Mouse (Mus musculus): ENCODE measurements at regions not wholly inside any gene's neighbourhood (a gene's known extent, or its start where the extent isn't known, plus 50 kb on each side); places are given as distances from the start of the nearest gene placed in this dataset.

GRCm38 (mm10) chr1:92741047-92741446 lies 90.4 kb upstream of the Gpc1 start:
- Histone ChIP-seq H3K9ac (ENCODE audit: low read depth, low read length) (no peak overlapping the region), H3K36me3 (ENCODE audit: control insufficient read depth, insufficient read depth, low read length) (no peaks in the 10 kb centered on the region), H3K4me2 (replicated peaks; ENCODE audit: low read depth, low read length) (no peak overlapping the region), H3K4me1 (replicated peaks; ENCODE audit: control insufficient read depth, insufficient read depth, low read length) (no peaks in the 10 kb centered on the region), H3K27ac (ENCODE audit: low read depth, low read length) (no peak overlapping the region), H3K4me3 (ENCODE audit: low read depth, low read length) (no peak overlapping the region), H3K9me3 (ENCODE audit: control insufficient read depth, low read length) (no peaks in the 10 kb centered on the region), H3K27me3 (ENCODE audit: control insufficient read depth, insufficient read depth, low read length) (no peaks in the 10 kb centered on the region)
- ATAC-seq (ENCODE audit: low FRiP score) (no peak), DNase-seq (ENCODE audit: low spot score) (no peak)
- 92% methylated on average over 5 of the region's 5 CpGs for WGBS

- H3K27me3 ChIP-seq (ENCODE audit: control insufficient read depth, insufficient read depth, low read length): no peaks in the 10 kb centered on the region
- H3K36me3 ChIP-seq (ENCODE audit: control insufficient read depth, insufficient read depth, low read length): no peaks in the 10 kb centered on the region
- no peak overlapping the region for H3K9ac ChIP-seq (ENCODE audit: low read depth, low read length)
- DNase-seq (ENCODE audit: low spot score) (no peak), ATAC-seq (ENCODE audit: low FRiP score) (peak; percentile 80)
- H3K4me1 ChIP-seq (replicated peaks; ENCODE audit: control insufficient read depth, insufficient read depth, low read length): no peaks in the 10 kb centered on the region
- H3K9me3 ChIP-seq (ENCODE audit: control insufficient read depth, low read length): no peaks in the 10 kb centered on the region
- no peak overlapping the region for H3K27ac ChIP-seq (ENCODE audit: low read depth, low read length)
- H3K4me3 ChIP-seq (ENCODE audit: low read depth, low read length): no peak overlapping the region
- no peak overlapping the region for H3K4me2 ChIP-seq (replicated peaks; ENCODE audit: low read depth, low read length)
- WGBS: 39% methylated on average over 11 of the region's 11 CpGs
Measured at GRCm38 (mm10) chr1:92737600-92738197, 89.1 kb upstream of the Otos start.

GRCm38 (mm10) chr1:92736411-92736810 lies 87.8 kb upstream of the Otos start:
- Histone ChIP-seq H3K4me3 (ENCODE audit: low read depth, low read length) (no peak overlapping the region), H3K9me3 (ENCODE audit: control insufficient read depth, low read length) (no peaks in the 10 kb centered on the region), H3K4me1 (replicated peaks; ENCODE audit: control insufficient read depth, insufficient read depth, low read length) (no peaks in the 10 kb centered on the region), H3K27ac (ENCODE audit: low read depth, low read length) (no peak overlapping the region), H3K36me3 (ENCODE audit: control insufficient read depth, insufficient read depth, low read length) (no peaks in the 10 kb centered on the region), H3K27me3 (ENCODE audit: control insufficient read depth, insufficient read depth, low read length) (no peaks in the 10 kb centered on the region), H3K4me2 (replicated peaks; ENCODE audit: low read depth, low read length) (no peak overlapping the region), H3K9ac (ENCODE audit: low read depth, low read length) (no peak overlapping the region)
- ATAC-seq (ENCODE audit: low FRiP score) (no peak), DNase-seq (ENCODE audit: low spot score) (no peak)
- WGBS: 56% methylated on average over 7 of the region's 7 CpGs

GRCm38 (mm10) chr1:92733732-92734131 lies 85.1 kb upstream of the Otos start:
- DNase-seq (ENCODE audit: low spot score) (no peak), ATAC-seq (ENCODE audit: low FRiP score) (no peak)
- no peak overlapping the region for H3K27ac ChIP-seq (ENCODE audit: low read depth, low read length)
- H3K4me3 ChIP-seq (ENCODE audit: low read depth, low read length): no peak overlapping the region
- H3K4me1 ChIP-seq (replicated peaks; ENCODE audit: control insufficient read depth, insufficient read depth, low read length): no peaks in the 10 kb centered on the region
- H3K9ac ChIP-seq (ENCODE audit: low read depth, low read length): no peak overlapping the region
- H3K27me3 ChIP-seq (ENCODE audit: control insufficient read depth, insufficient read depth, low read length): no peaks in the 10 kb centered on the region
- H3K36me3 ChIP-seq (ENCODE audit: control insufficient read depth, insufficient read depth, low read length): no peaks in the 10 kb centered on the region
- 47% methylated on average over 8 of the region's 8 CpGs for WGBS
- H3K9me3 ChIP-seq (ENCODE audit: control insufficient read depth, low read length): no peaks in the 10 kb centered on the region
- H3K4me2 ChIP-seq (replicated peaks; ENCODE audit: low read depth, low read length): no peak overlapping the region

- H3K27ac ChIP-seq (ENCODE audit: low read depth, low read length): no peak overlapping the region
- H3K4me3 ChIP-seq (ENCODE audit: low read depth, low read length): no peak overlapping the region
- H3K4me2 ChIP-seq (replicated peaks; ENCODE audit: low read depth, low read length): no peak overlapping the region
- no peak for ATAC-seq (ENCODE audit: low FRiP score)
- no peak for DNase-seq (ENCODE audit: low spot score)
- no peak overlapping the region for H3K9ac ChIP-seq (ENCODE audit: low read depth, low read length)
- no peaks in the 10 kb centered on the region for H3K9me3 ChIP-seq (ENCODE audit: control insufficient read depth, low read length)
- no peaks in the 10 kb centered on the region for H3K4me1 ChIP-seq (replicated peaks; ENCODE audit: control insufficient read depth, insufficient read depth, low read length)
- 89% methylated on average over 11 of the region's 11 CpGs for WGBS
- H3K27me3 ChIP-seq (ENCODE audit: control insufficient read depth, insufficient read depth, low read length): no peaks in the 10 kb centered on the region
- no peaks in the 10 kb centered on the region for H3K36me3 ChIP-seq (ENCODE audit: control insufficient read depth, insufficient read depth, low read length)
Measured at GRCm38 (mm10) chr1:92731353-92732282, 83.0 kb upstream of the Otos start.

GRCm38 (mm10) chr1:92730576-92730975 lies 81.9 kb upstream of the Otos start:
- H3K36me3 ChIP-seq (ENCODE audit: control insufficient read depth, insufficient read depth, low read length): no peaks in the 10 kb centered on the region
- H3K9ac ChIP-seq (ENCODE audit: low read depth, low read length): no peak overlapping the region
- H3K27ac ChIP-seq (ENCODE audit: low read depth, low read length): no peak overlapping the region
- no peak for ATAC-seq (ENCODE audit: low FRiP score)
- H3K27me3 ChIP-seq (ENCODE audit: control insufficient read depth, insufficient read depth, low read length): no peaks in the 10 kb centered on the region
- WGBS: 75% methylated on average over 6 of the region's 6 CpGs
- H3K4me1 ChIP-seq (replicated peaks; ENCODE audit: control insufficient read depth, insufficient read depth, low read length): no peaks in the 10 kb centered on the region
- no peak overlapping the region for H3K4me3 ChIP-seq (ENCODE audit: low read depth, low read length)
- no peaks in the 10 kb centered on the region for H3K9me3 ChIP-seq (ENCODE audit: control insufficient read depth, low read length)
- no peak overlapping the region for H3K4me2 ChIP-seq (replicated peaks; ENCODE audit: low read depth, low read length)
- no peak for DNase-seq (ENCODE audit: low spot score)

GRCm38 (mm10) chr1:92727961-92728360 lies 79.3 kb upstream of the Otos start:
- DNase-seq (ENCODE audit: low spot score): no peak
- Histone ChIP-seq H3K4me2 (replicated peaks; ENCODE audit: low read depth, low read length) (no peak overlapping the region), H3K27ac (ENCODE audit: low read depth, low read length) (no peak overlapping the region), H3K4me3 (ENCODE audit: low read depth, low read length) (no peak overlapping the region), H3K9me3 (ENCODE audit: control insufficient read depth, low read length) (no peaks in the 10 kb centered on the region), H3K36me3 (ENCODE audit: control insufficient read depth, insufficient read depth, low read length) (no peaks in the 10 kb centered on the region), H3K4me1 (replicated peaks; ENCODE audit: control insufficient read depth, insufficient read depth, low read length) (no peaks in the 10 kb centered on the region), H3K27me3 (ENCODE audit: control insufficient read depth, insufficient read depth, low read length) (no peaks in the 10 kb centered on the region), H3K9ac (ENCODE audit: low read depth, low read length) (no peak overlapping the region)
- no peak for ATAC-seq (ENCODE audit: low FRiP score)
- 70% methylated on average over 4 of the region's 4 CpGs for WGBS

GRCm38 (mm10) chr1:92727371-92727770 lies 78.7 kb upstream of the Otos start:
- no peaks in the 10 kb centered on the region for H3K36me3 ChIP-seq (ENCODE audit: control insufficient read depth, insufficient read depth, low read length)
- H3K9me3 ChIP-seq (ENCODE audit: control insufficient read depth, low read length): no peaks in the 10 kb centered on the region
- ATAC-seq (ENCODE audit: low FRiP score): no peak
- 57% methylated on average over 6 of the region's 6 CpGs for WGBS
- no peak for DNase-seq (ENCODE audit: low spot score)
- no peaks in the 10 kb centered on the region for H3K27me3 ChIP-seq (ENCODE audit: control insufficient read depth, insufficient read depth, low read length)
- H3K4me1 ChIP-seq (replicated peaks; ENCODE audit: control insufficient read depth, insufficient read depth, low read length): no peaks in the 10 kb centered on the region
- no peak overlapping the region for H3K4me2 ChIP-seq (replicated peaks; ENCODE audit: low read depth, low read length)
- no peak overlapping the region for H3K9ac ChIP-seq (ENCODE audit: low read depth, low read length)
- H3K4me3 ChIP-seq (ENCODE audit: low read depth, low read length): no peak overlapping the region
- H3K27ac ChIP-seq (ENCODE audit: low read depth, low read length): no peak overlapping the region

- H3K4me1 ChIP-seq (replicated peaks; ENCODE audit: control insufficient read depth, insufficient read depth, low read length): no peaks in the 10 kb centered on the region
- H3K4me3 ChIP-seq (ENCODE audit: low read depth, low read length): no peak overlapping the region
- no peak overlapping the region for H3K9ac ChIP-seq (ENCODE audit: low read depth, low read length)
- no peak overlapping the region for H3K4me2 ChIP-seq (replicated peaks; ENCODE audit: low read depth, low read length)
- WGBS: 91% methylated on average over 6 of the region's 6 CpGs
- no peaks in the 10 kb centered on the region for H3K27me3 ChIP-seq (ENCODE audit: control insufficient read depth, insufficient read depth, low read length)
- no peak overlapping the region for H3K27ac ChIP-seq (ENCODE audit: low read depth, low read length)
- no peaks in the 10 kb centered on the region for H3K9me3 ChIP-seq (ENCODE audit: control insufficient read depth, low read length)
- DNase-seq (ENCODE audit: low spot score): no peak
- no peaks in the 10 kb centered on the region for H3K36me3 ChIP-seq (ENCODE audit: control insufficient read depth, insufficient read depth, low read length)
- no peak for ATAC-seq (ENCODE audit: low FRiP score)
Measured at GRCm38 (mm10) chr1:92726341-92726740, 77.7 kb upstream of the Otos start.
